9 mouse cellular contexts compared by ENCODE assay signal in the genomic region with DNA sequence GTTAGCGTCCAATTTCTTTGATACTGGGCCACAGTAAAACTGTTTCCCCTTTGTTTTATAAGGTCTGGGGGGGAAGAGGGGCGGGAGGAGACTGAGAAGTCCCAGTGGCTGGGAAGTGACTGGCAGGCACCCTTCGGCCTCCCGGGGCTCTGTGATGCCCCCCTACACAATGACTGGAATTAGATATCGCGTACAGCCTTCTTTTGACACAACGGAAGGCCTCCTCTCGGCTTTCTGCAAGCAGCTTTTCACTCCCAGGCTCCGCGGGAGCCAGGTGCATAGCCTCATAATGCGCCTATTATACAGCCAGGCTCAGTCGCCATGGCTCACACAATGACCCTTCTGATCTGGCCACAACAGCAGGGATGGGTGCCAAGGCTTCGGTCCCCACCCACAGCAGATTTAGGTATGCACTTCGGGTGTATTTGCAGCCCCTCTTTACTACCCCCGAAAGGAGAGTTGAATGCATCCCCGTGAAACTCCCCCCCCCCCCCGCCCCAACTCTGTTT. TPM values are rescaled to one million over a fixed set of nuclear protein-coding genes. Genes with fewer than 3 reads are reported as not detected.
A peak's percentile ranks its signal among the peaks of the same experiment; 100 is the strongest.
DNase-seq lines count a peak whose midpoint lies in the region; ATAC-seq and TF ChIP-seq lines count a peak whose summit lies in the region.
"Had no signal": no experiment of that assay in that cellular context is flagged by ENCODE, and none has a peak within 500 bp of the region (broad histone marks: within the 10 kb centered on the region; RNA-seq: fewer than 3 reads in every experiment).

No protein-coding gene starts in this region.

- H3K4me2 ChIP-seq in heart, embryonic 11.5 days = peak overlapping the region; percentile 76
- peak overlapping the region; percentile 79 for H3K4me2 ChIP-seq in midbrain, embryonic 15.5 days

- 2% methylated on average over 17 of the region's 17 CpGs for WGBS in heart, embryonic 11.5 days (ENCODE audit: insufficient replicate concordance)
- under 1% methylated on average over 17 of the region's 17 CpGs for WGBS in midbrain, embryonic 15.5 days

- peak overlapping the region; percentile 43 for H3K4me3 ChIP-seq in heart, embryonic 11.5 days (ENCODE audit: low read depth, low read length)
- H3K4me3 ChIP-seq in midbrain, embryonic 15.5 days = peak overlapping the region; percentile 43

- DNase-seq in heart, adult 9 months (ENCODE audit: low spot score in 2 of 2) = no peak
- peak; percentile 87 for DNase-seq in brain, embryonic 14.5 days (ENCODE audit: low read depth)
- DNase-seq in left cerebral cortex, adult 8-10 months (ENCODE audit: low spot score in 2 of 2) = peak; percentile 39 to 70
- DNase-seq in thymus, postnatal 4 days = peak; percentile 64
- DNase-seq in gastrocnemius, adult 18-20 months (ENCODE audit: low spot score) = no peak

- peaks cover 38% of the 10 kb centered on the region for H3K27me3 ChIP-seq in heart, embryonic 11.5 days (ENCODE audit: control insufficient read depth, insufficient read depth, low read length)
- H3K27me3 ChIP-seq in midbrain, embryonic 15.5 days (replicated peaks) = no peaks in the 10 kb centered on the region
- H3K27me3 ChIP-seq: CH12.LX had no signal

- H3K9ac ChIP-seq in heart, embryonic 11.5 days (ENCODE audit: low read depth, low read length) = no peak overlapping the region
- peak overlapping the region; percentile 58 for H3K9ac ChIP-seq in midbrain, embryonic 15.5 days

- no peaks in the 10 kb centered on the region for H3K36me3 ChIP-seq in heart, embryonic 11.5 days (ENCODE audit: control insufficient read depth, insufficient read depth, low read length)
- no peaks in the 10 kb centered on the region for H3K36me3 ChIP-seq in midbrain, embryonic 15.5 days (replicated peaks)

- H3K9me3 ChIP-seq in heart, embryonic 11.5 days (replicated peaks; ENCODE audit: control insufficient read depth, low read length) = no peaks in the 10 kb centered on the region
- H3K9me3 ChIP-seq in midbrain, embryonic 15.5 days = no peaks in the 10 kb centered on the region

- no peak for TF ChIP-seq POLR2A in brain, embryonic 14.5 days (IDR thresholded peaks at IDR 0.05; ENCODE audit: borderline replicate concordance, extremely low read depth, insufficient read depth, insufficient read length, poor library complexity, severe bottlenecking)

- peaks cover 13% of the 10 kb centered on the region; the same call in 1 of the 2 replicates for H3K4me1 ChIP-seq in heart, embryonic 11.5 days (ENCODE audit: control insufficient read depth, insufficient read depth, low read length)
- peaks cover 16% of the 10 kb centered on the region for H3K4me1 ChIP-seq in midbrain, embryonic 15.5 days

- TF ChIP-seq CTCF in brain, embryonic 14.5 days (IDR thresholded peaks at IDR 0.05; ENCODE audit: borderline replicate concordance, extremely low read depth, insufficient read depth, insufficient read length) = no peak

- H3K27ac ChIP-seq in heart, embryonic 11.5 days (ENCODE audit: low read depth, low read length) = no peak overlapping the region
- H3K27ac ChIP-seq in midbrain, embryonic 15.5 days = peak overlapping the region; percentile 80

- no peak for ATAC-seq in heart, embryonic 11.5 days (replicated peaks; ENCODE audit: insufficient number of reproducible peaks, low FRiP score, low TSS enrichment)
- peak; percentile 15; the same call in 1 of the 2 replicates for ATAC-seq in granulocyte monocyte progenitor cell, adult 5-6 weeks (replicated peaks; ENCODE audit: poor library complexity, severe bottlenecking)
- peak; percentile 80 for ATAC-seq in midbrain, embryonic 15.5 days (replicated peaks)

RNA-seq across cellular contexts. Expression of gene Gm5148, which starts 0.6 kb away (rescaled TPM):
- polyA plus RNA-seq in heart, embryonic 11.5 days (2014; fragmentation: Nextera tagmentation; extraction: Ambion mirVana) = 1.4 and 3.7 TPM in 2 replicates
- polyA plus RNA-seq in brain, embryonic 14.5 days (2012; rRNA removed) = 12.4 and 12.9 TPM in 2 replicates
- not detected in 2 replicates for total RNA-seq in granulocyte monocyte progenitor cell, adult 5-6 weeks (2014; fragmentation: Nextera tagmentation)
- 14.9 and 28.1 TPM in 2 replicates for total RNA-seq in granulocyte monocyte progenitor cell, adult 5-6 weeks (2017)
- 1 to 10 TPM; 4.0 to 5.3 (median 4.5) TPM for total RNA-seq in left cerebral cortex, adult 8-10 months (2022)
- 12.4 and 15.4 TPM in 2 replicates for polyA plus RNA-seq in midbrain, embryonic 15.5 days (2015; fragmentation: Nextera tagmentation; extraction: Ambion mirVana)
- under 1 TPM in 1 of 2 experiments, not detected in 1; 0.24 TPM for total RNA-seq in gastrocnemius, adult 18-20 months (2021)

Comparison
In these comparisons a context has a peak if more than half of its experiments do, and no peak if none do; other contexts are left out.
1. DNase-seq: peak in brain, embryonic 14.5 days (single experiment), left cerebral cortex, adult 8-10 months (2 of 2) and thymus, postnatal 4 days (single experiment); none in heart, adult 9 months (0 of 2) and gastrocnemius, adult 18-20 months (single experiment).